Mouse (Mus musculus) MEL (cell line): Measurements from ENCODE around the gene Dcaf5. TPM values are rescaled to one million over a fixed set of nuclear protein-coding genes. Genes with fewer than 3 reads are reported as not detected.
A peak's percentile ranks its signal among the peaks of the same experiment; 100 is the strongest.

Experiments used
- DNase-seq: peaks from one replicate; pipeline ENCODE4 v3.0.0; 2011; ENCODE audit warnings: low read depth, low spot score
- H3K27ac ChIP-seq: 2 replicates; pipeline ENCODE4 v1.5.1; 2012; ENCODE audit warnings: low read depth, mild to moderate bottlenecking, control low read depth, low read length, moderate library complexity; ENCODE audit not compliant: control insufficient read depth
- H3K27me3 ChIP-seq, 2 experiments: fragments of 150-350 bp in 1 of 2; sonication (generic) in 1 of 2; 2 replicates each; pipeline ENCODE4 v1.6.1; 2012; ENCODE audit warnings: low read length in 2 of 2, mild to moderate bottlenecking in 2 of 2, improper control_type of control experiment in 1 of 2, moderate library complexity in 1 of 2; ENCODE audit not compliant: insufficient read depth in 2 of 2, control insufficient read depth in 1 of 2
- H3K36me3 ChIP-seq, 2 experiments: 2 replicates each; pipeline ENCODE4 v1.6.1; 2012 to 2014; ENCODE audit warnings: low read length in 2 of 2, improper control_type of control experiment in 1 of 2, inconsistent platforms in 1 of 2, mild to moderate bottlenecking in 1 of 2; ENCODE audit not compliant: insufficient read depth in 2 of 2, control insufficient read depth in 1 of 2
- H3K4me1 ChIP-seq, 2 experiments: fragments of 150-350 bp in 1 of 2; sonication (generic) in 1 of 2; 2 replicates each; pipeline ENCODE4 v1.6.1; 2012; ENCODE audit warnings: low read length in 2 of 2, improper control_type of control experiment in 1 of 2, mild to moderate bottlenecking in 1 of 2; ENCODE audit not compliant: insufficient read depth in 2 of 2, control insufficient read depth in 1 of 2
- H3K4me3 ChIP-seq, 2 experiments: fragments of 150-350 bp in 1 of 2; sonication (generic) in 1 of 2; 2 replicates each; pipeline ENCODE4 v1.5.1; 2012; ENCODE audit warnings: low read depth in 2 of 2, low read length in 2 of 2, mild to moderate bottlenecking in 2 of 2, moderate library complexity in 2 of 2, control low read depth in 1 of 2, improper control_type of control experiment in 1 of 2; ENCODE audit not compliant: control insufficient read depth in 1 of 2, insufficient read depth in 1 of 2
- H3K79me2 ChIP-seq: 2 replicates; pipeline ENCODE4 v1.6.1; 2012; ENCODE audit warnings: mild to moderate bottlenecking, low read length, moderate library complexity; ENCODE audit not compliant: control insufficient read depth, poor library complexity, insufficient read depth
- H3K9ac ChIP-seq: 2 replicates; pipeline ENCODE4 v1.6.1; 2012; ENCODE audit warnings: low read depth, mild to moderate bottlenecking, control low read depth, low read length, moderate library complexity; ENCODE audit not compliant: control insufficient read depth, poor library complexity, severe bottlenecking
- H3K9me3 ChIP-seq: fragments of 150-350 bp; sonication (generic); replicated peaks from 2 replicates; pipeline ENCODE4 v1.6.1; 2012; ENCODE audit warnings: mild to moderate bottlenecking, low read length, improper control_type of control experiment, moderate library complexity; ENCODE audit not compliant: insufficient read depth
- BHLHE40 ChIP-seq: IDR thresholded peaks from 2 replicates; pipeline ENCODE4 v1.6.1; 2012; ENCODE audit warnings: low read depth, mild to moderate bottlenecking, inconsistent platforms, low read length, improper control_type of control experiment, borderline replicate concordance
- CHD1 ChIP-seq: IDR thresholded peaks from 2 replicates; pipeline ENCODE4 v1.6.1; 2012; ENCODE audit warnings: low read depth, mild to moderate bottlenecking, inconsistent platforms, low read length, improper control_type of control experiment
- CHD2 ChIP-seq: IDR thresholded peaks from 2 replicates; pipeline ENCODE4 v1.6.1; 2011; ENCODE audit warnings: low read length, improper control_type of control experiment
- CTCF ChIP-seq, 3 experiments: IDR thresholded peaks in 2 of 3; conservative IDR thresholded peaks in 1 of 3; 2 replicates each; pipeline ENCODE4 v1.5.1; 2011 to 2012; ENCODE audit warnings: low read length in 3 of 3, low read depth in 2 of 3, mild to moderate bottlenecking in 2 of 3, improper control_type of control experiment in 1 of 3, inconsistent platforms in 1 of 3, mixed read lengths in 1 of 3, moderate library complexity in 1 of 3; ENCODE audit not compliant: control insufficient read depth in 1 of 3, insufficient read depth in 1 of 3, poor library complexity in 1 of 3, severe bottlenecking in 1 of 3
- GABPA ChIP-seq: IDR thresholded peaks from 2 replicates; pipeline ENCODE4 v1.6.1; 2012; ENCODE audit warnings: low read depth, mild to moderate bottlenecking, inconsistent platforms, low read length, improper control_type of control experiment, moderate library complexity
- MAFK ChIP-seq: IDR thresholded peaks from 2 replicates; pipeline ENCODE4 v1.6.1; 2011; ENCODE audit warnings: low read depth, mild to moderate bottlenecking, low read length, improper control_type of control experiment, borderline replicate concordance
- MAZ ChIP-seq: IDR thresholded peaks from 2 replicates; pipeline ENCODE4 v1.6.1; 2012; ENCODE audit warnings: low read depth, mild to moderate bottlenecking, inconsistent platforms, low read length, improper control_type of control experiment
- MXI1 ChIP-seq: IDR thresholded peaks from 2 replicates; pipeline ENCODE4 v1.6.1; 2011; ENCODE audit warnings: mild to moderate bottlenecking, low read depth, low read length, improper control_type of control experiment
- MYC ChIP-seq: IDR thresholded peaks from 2 replicates; pipeline ENCODE4 v1.6.1; 2011; ENCODE audit warnings: low read depth, mild to moderate bottlenecking, low read length, improper control_type of control experiment, moderate library complexity
- POLR2A ChIP-seq, 2 experiments: IDR thresholded peaks; 2 replicates each; pipeline ENCODE4 v1.6.1; 2011 to 2012; ENCODE audit warnings: low read length in 2 of 2, mild to moderate bottlenecking in 2 of 2, control low read depth in 1 of 2, improper control_type of control experiment in 1 of 2, low read depth in 1 of 2, moderate library complexity in 1 of 2; ENCODE audit not compliant: control insufficient read depth in 1 of 2, insufficient read depth in 1 of 2, poor library complexity in 1 of 2
- RAD21 ChIP-seq: IDR thresholded peaks from 2 replicates; pipeline ENCODE4 v1.6.1; 2011; ENCODE audit warnings: mild to moderate bottlenecking, low read depth, low read length, improper control_type of control experiment
- SIN3A ChIP-seq: IDR thresholded peaks from 2 replicates; pipeline ENCODE4 v1.6.1; 2012; ENCODE audit warnings: low read length, improper control_type of control experiment, inconsistent platforms
- SMC3 ChIP-seq: IDR thresholded peaks from 2 replicates; pipeline ENCODE4 v1.6.1; 2011; ENCODE audit warnings: low read depth, low read length, improper control_type of control experiment
- UBTF ChIP-seq: IDR thresholded peaks from 2 replicates; pipeline ENCODE4 v1.6.1; 2012; ENCODE audit warnings: low read depth, mild to moderate bottlenecking, inconsistent platforms, low read length, improper control_type of control experiment, moderate library complexity, borderline replicate concordance; ENCODE audit not compliant: insufficient read depth
- USF2 ChIP-seq, 2 experiments: IDR thresholded peaks; 2 replicates each; pipeline ENCODE4 v1.6.1; 2011 to 2012; ENCODE audit warnings: improper control_type of control experiment in 2 of 2, low read length in 2 of 2, borderline replicate concordance in 1 of 2, inconsistent platforms in 1 of 2, low read depth in 1 of 2, mild to moderate bottlenecking in 1 of 2; ENCODE audit not compliant: insufficient read depth in 1 of 2
- ZC3H11A ChIP-seq: IDR thresholded peaks from 2 replicates; pipeline ENCODE4 v1.6.1; 2012; ENCODE audit warnings: low read depth, mild to moderate bottlenecking, inconsistent platforms, low read length, improper control_type of control experiment
- ZMIZ1 ChIP-seq: IDR thresholded peaks from 2 replicates; pipeline ENCODE4 v1.6.1; 2012; ENCODE audit warnings: low read depth, mild to moderate bottlenecking, inconsistent platforms, low read length, improper control_type of control experiment, moderate library complexity
- polyA plus RNA-seq, 2 experiments: library from polyadenylated mRNA; stranded (reverse) in 1 of 2; unstranded in 1 of 2; fragments of >175 nt in 1 of 2; fragments of >200 nt in 1 of 2; gene quantifications; 2 replicates each; pipeline versions ENCODE4 v1.2.1 to v1.2.4; 2012; ENCODE audit warnings: low replicate concordance in 2 of 2, low read depth in 1 of 2; ENCODE audit not compliant: insufficient read length in 2 of 2, insufficient read depth in 1 of 2, missing spikeins in 1 of 2
- total RNA-seq: library from RNA; depleted of rRNA; stranded (reverse); fragments of 300-350 nt; gene quantifications from 2 replicates; pipeline ENCODE4 v1.2.3, GENCODE M21; 2012

The Dcaf5 gene
- total and polyA plus RNA-seq, 3 experiments, result 8.1 to 15.6 TPM; not detected in 1

GRCm38 (mm10) chr12:80406650-80407049 is 29.8 kb downstream of the Dcaf5 start:
- H3K9me3 ChIP-seq, result no peaks in the 10 kb centered on the region
- H3K4me3 ChIP-seq, result no peak overlapping the region
- DNase-seq, result peak; percentile 70
- no peaks in the 10 kb centered on the region for H3K27me3 ChIP-seq
- H3K9ac ChIP-seq, result no peak overlapping the region
- TF ChIP-seq MAFK (no peak), ZC3H11A (peak; percentile 20; the same call in 1 of the 2 replicates), CTCF (IDR thresholded peaks at IDR 0.05 in 2 of 3, conservative IDR thresholded peaks at IDR 0.05 in 1 of 3; ENCODE audit: control insufficient read depth in 1 of 3, insufficient read depth in 1 of 3, low read depth in 2 of 3, low read length in 3 of 3, poor library complexity in 1 of 3, severe bottlenecking in 1 of 3) (peak; percentile 68 to 80 (median 78)), SMC3 (peak; percentile 71), POLR2A (IDR thresholded peaks at IDR 0.05; ENCODE audit: control insufficient read depth in 1 of 2, insufficient read depth in 1 of 2, low read depth in 1 of 2, low read length in 2 of 2, poor library complexity in 1 of 2) (no peak), CHD1 (no peak), RAD21 (peak; percentile 57), GABPA (no peak)
- H3K27ac ChIP-seq, result no peak overlapping the region
- H3K4me1 ChIP-seq, result no peaks in the 10 kb centered on the region
- H3K79me2 ChIP-seq, result no peaks in the 10 kb centered on the region
- peaks cover 0 to 5% of the 10 kb centered on the region in 2 experiments; a peak in 3 of 4 replicates for H3K36me3 ChIP-seq

DNA sequence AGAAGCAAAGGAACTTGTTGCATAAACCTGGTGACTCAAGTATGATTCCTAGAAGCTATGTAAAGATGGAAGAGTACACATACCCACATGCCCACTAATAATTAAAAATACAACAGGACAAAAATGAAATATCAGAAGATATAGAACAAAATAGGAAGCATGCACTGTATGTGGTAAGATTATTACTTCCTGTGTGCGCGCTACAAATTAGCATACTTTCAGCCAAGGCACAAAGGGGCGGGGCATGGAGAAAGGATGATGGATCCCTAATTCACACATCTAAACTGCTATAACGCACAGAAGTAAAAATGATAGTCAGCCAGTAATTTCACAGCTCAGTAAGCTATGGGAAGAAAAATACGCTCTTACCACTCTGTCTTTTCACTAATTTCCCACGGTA is 32.3 kb downstream of the Dcaf5 start:
- no peak overlapping the region for H3K27ac ChIP-seq
- H3K9me3 ChIP-seq, result no peaks in the 10 kb centered on the region
- TF ChIP-seq CHD2 (no peak), CHD1 (no peak), SIN3A (no peak), MXI1 (no peak), ZC3H11A (no peak), ZMIZ1 (no peak), BHLHE40 (no peak), UBTF (no peak), MAZ (no peak), GABPA (no peak), USF2 (IDR thresholded peaks at IDR 0.05; ENCODE audit: borderline replicate concordance in 1 of 2, insufficient read depth in 1 of 2, low read depth in 1 of 2, low read length in 2 of 2) (no peak), MYC (no peak)
- no peaks in the 10 kb centered on the region for H3K4me1 ChIP-seq
- no peak overlapping the region for H3K9ac ChIP-seq
- no peak overlapping the region for H3K4me3 ChIP-seq
- no peaks in the 10 kb centered on the region for H3K79me2 ChIP-seq
- H3K36me3 ChIP-seq, result peaks cover 0 to 8% of the 10 kb centered on the region in 2 experiments; a peak in 3 of 4 replicates
- peak; percentile 25 for DNase-seq
- no peaks in the 10 kb centered on the region for H3K27me3 ChIP-seq
